Mouse (Mus musculus) activated CD4-positive, CD25-positive, alpha-beta regulatory T cell (primary cell): ENCODE measurements around the gene Plrg1. TPM values are rescaled to one million over a fixed set of nuclear protein-coding genes. Genes with fewer than 3 reads are reported as not detected.

Experiments
- polyA plus RNA-seq, 2 experiments: library from polyadenylated mRNA; unstranded; fragments of 100-300 nt; shearing (Covaris generic); gene quantifications; one replicate each; pipeline ENCODE4 v1.2.1; 2017

Plrg1 gene
- polyA plus RNA-seq: 10 to 100 TPM; 66.4 to 72.6 TPM

GRCm38 (mm10) chr3:83055281-83056038 lies at the start of gene Plrg1:
Gene Plrg1 (plus strand): TSS chr3:83055522.

GRCm38 (mm10) chr3:83007557-83007956 lies 47.8 kb upstream of the Plrg1 start, which contains the start of gene Fgg:
Gene Fgg (plus strand): TSS chr3:83007724.

GRCm38 (mm10) chr3:83025475-83026301 lies 29.6 kb upstream of the Plrg1 start, which contains the start of gene Fga:
Gene Fga (plus strand): TSS chr3:83026076.

GRCm38 (mm10) chr3:83049680-83050079 lies 5.6 kb upstream of the Plrg1 start, which contains the start of gene Fgb:
Gene Fgb (minus strand): TSS chr3:83049863.

Other genes starting within 250 kb of the Plrg1 start
- under 1 TPM in 1 of 2 experiments, not detected in 1; 0.31 TPM for gene Rbm46, start 179.0 kb upstream of the Plrg1 start, polyA plus RNA-seq
- under 1 TPM in 1 of 2 experiments, not detected in 1; 0.29 TPM for gene Lrat, start 151.5 kb upstream of the Plrg1 start, polyA plus RNA-seq
- not detected for gene Fgg, start 47.8 kb upstream of the Plrg1 start, polyA plus RNA-seq
- not detected for gene Fga, start 29.4 kb upstream of the Plrg1 start, polyA plus RNA-seq
- not detected for gene Fgb, start 5.7 kb upstream of the Plrg1 start, polyA plus RNA-seq
- under 1 TPM in 1 of 2 experiments, not detected in 1; 0.12 TPM for gene Dchs2, start 72.4 kb downstream of the Plrg1 start, polyA plus RNA-seq